Mouse (Mus musculus): ENCODE results near the gene G2e3. TPM values are rescaled to one million over a fixed set of nuclear protein-coding genes. Genes with fewer than 3 reads are reported as not detected.

Gene G2e3
- polyA plus RNA-seq (2017; shearing (Covaris generic)), result 10 to 100 TPM; 11.4 to 26.3 (median 15.4) TPM

DNA sequence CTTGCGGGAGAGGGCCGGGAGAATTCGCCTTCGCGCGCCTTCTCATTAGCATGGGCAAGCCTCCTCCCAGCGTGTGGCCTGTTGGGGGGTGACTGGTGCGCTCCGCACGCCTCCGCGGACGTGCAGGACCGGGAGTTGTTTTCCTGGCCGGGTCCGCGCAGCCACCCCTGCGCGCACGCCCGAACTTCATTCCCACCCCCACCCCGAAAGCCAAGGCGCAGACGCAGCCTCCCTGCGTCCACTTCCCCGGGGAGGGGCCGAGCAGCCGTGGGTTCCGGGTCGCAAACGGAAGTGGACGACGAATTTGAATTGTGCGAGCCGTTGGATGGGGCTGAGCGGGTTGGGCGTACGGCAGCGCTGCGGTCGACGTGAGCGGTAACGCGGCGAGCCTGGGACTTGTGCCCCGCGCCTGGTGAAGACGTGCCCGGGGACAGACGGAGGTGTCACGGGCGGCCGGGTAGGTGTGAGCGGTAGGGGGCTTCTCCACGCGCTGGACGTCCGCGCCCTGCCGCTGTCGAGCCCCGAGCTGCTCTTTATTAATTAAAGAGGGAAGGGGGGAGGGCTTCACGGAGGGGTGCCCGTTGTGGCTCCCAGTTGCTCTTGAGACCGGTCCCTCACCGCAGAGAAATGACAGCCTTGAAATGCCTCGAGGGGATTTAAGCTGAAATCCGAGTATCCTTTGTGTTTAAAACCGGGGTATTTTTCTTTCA, at the start of gene G2e3:
Gene G2e3, plus strand, starts transcription at position 74 of the 710 bp plus-strand sequence.
- ATAC-seq, result peak; percentile 96

GRCm38 (mm10) chr12:51323604-51324003, 24.3 kb upstream of the G2e3 start:
- ATAC-seq, result no peak

GRCm38 (mm10) chr12:51326819-51327218, 21.0 kb upstream of the G2e3 start:
- no peak for ATAC-seq

DNA sequence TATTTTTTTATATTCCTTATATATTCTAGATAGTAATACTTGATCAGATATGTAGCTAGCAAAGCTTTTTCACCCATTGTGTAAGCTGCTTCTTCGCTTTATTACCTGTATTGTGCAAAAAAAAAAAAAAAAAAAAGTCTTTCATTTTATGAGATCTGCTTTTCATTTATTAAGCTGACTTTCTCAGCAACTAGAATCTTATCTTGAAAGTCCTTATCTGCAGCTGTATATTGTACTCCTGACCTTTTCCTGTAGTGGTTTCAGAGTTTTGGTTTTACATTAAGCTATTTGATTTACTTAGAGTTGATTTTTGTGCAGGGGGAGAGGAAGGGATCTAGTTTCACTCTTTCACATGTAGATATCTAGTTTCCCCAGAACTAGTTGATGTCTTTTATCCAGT, 10.8 kb upstream of the G2e3 start:
- no peak for ATAC-seq

DNA sequence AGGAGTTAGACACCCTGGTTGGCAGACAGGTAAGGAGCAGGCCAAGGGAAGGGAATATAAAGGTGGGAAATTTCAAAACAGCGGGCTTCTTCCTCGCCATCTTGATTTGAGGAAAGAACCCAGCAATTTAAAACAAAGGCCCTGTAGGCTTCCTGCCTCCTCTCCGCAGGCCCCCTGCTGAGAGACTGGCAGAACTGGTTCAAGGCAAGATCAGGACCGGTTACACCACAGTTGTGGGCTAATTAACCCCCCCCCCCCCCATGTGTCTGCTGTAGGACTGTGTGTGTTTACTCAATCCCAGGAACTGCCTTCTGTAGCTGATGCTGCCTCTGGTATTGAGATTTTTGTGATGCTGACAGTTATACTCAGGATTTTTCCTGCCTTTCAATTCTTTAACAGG, 1.7 kb upstream of the G2e3 start:
- no peak for ATAC-seq

GRCm38 (mm10) chr12:51348698-51348998, 787 bp downstream of the G2e3 start:
- no peak for ATAC-seq

DNA sequence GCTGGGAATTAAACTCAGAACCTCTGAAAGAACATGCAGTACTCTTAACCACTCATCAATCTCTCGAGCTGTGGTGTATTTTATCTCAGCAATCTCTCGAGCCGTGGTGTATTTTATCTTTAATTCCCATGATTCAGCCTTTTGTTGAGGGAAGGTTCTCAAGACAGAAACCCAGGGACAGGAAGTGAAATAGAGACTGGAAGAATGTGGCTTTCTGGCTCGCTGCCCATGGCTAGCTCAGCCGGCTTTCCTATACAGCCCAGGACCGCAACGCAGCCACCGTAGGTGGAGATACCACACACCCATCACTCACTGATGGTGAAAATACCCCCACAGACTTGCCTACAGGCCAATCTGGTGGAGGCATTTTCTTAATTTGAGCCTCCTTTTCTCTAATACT, 7.4 kb downstream of the G2e3 start:
- no peak for ATAC-seq

- ATAC-seq, result no peak
Measured at GRCm38 (mm10) chr12:51361294-51361693, 13.4 kb downstream of the G2e3 start.

DNA sequence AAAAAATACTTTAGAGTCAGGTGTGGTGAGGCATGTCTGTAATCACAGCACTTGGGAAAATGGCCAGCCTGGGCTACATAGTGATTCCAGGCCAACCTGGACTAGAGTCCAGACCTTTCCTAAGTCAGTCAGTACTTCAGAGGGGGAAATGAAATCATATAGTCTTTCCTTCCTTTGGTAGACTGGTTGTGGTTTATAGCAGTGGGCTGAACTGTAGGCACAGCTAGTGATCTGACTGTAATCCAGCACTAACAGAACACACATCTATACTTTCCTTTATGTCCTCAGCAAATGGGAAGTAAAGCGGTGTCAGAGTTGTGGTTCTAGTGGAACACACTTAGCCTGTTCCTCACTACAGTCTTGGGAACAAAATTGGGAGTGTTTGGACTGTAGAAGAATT, 15.0 kb downstream of the G2e3 start:
- no peak for ATAC-seq

GRCm38 (mm10) chr12:51368504-51368903, 20.6 kb downstream of the G2e3 start:
- no peak for ATAC-seq

DNA sequence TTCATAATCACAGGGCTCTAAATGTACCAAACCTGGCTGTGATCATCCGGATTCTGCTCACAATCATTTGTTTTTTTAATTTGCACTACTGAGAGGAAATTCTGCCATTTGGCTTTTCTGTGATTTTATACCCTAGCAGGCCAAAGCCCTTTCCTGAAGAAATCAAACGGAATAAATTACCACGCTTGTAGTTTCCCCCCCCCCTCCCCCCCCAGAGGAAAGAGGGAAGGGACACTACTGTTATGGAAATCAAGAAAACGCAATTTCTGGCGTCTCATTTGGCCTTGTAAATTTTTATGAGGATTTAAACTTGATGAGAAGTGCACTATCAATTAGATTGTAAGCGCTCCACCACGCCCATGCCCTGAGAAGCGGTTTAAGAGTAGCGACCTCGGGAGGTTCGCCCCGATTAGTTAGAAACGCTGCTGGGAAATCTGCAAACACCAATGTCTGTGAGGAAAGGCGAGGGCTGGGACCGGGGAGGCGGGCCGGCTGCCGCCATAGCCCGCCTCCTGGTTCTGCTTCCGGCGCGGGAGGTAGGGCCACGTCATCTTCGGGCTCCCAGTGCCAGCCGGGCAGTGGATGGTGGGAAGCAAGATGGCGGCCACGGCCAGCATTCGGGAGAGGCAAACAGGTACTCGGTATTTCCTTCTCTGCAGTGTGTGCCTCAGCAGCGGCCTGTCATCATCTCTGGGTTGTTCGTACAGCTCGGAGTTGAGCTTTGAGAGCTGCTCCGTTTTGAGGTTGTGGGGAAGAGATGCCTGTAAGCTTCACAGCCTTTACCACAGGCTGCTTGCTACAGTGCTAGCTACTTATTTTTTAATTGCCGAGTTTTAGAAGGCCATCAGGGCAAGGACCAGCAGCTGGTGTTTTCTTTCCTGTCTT, 29.4 kb downstream of the G2e3 start, which contains the start of gene Scfd1:
Gene Scfd1, plus strand, starts transcription at position 508 of the 885 bp plus-strand sequence.
- ATAC-seq, result peak; percentile 98

- ATAC-seq, result peak; percentile 17
Measured at GRCm38 (mm10) chr12:51377888-51378190, 30.0 kb downstream of the G2e3 start.

DNA sequence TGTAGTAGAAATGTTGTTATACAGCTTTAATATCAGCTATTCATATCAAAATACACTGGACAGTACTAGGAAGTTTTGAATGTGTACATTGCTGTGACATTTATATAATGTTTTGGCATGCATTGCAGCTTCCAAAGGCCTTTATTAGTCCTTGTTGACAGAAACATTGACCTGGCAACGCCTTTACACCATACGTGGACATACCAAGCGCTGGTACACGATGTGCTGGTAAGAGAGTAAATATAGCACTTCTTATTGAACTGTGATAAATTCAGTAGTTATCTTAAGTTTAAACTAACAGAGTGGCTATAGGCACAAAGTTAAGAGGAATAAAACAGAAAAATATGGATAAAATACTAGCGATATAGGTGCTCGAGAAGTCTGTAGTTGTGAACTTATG, 52.0 kb downstream of the G2e3 start:
- ATAC-seq, result no peak

- no peak for ATAC-seq
Measured at GRCm38 (mm10) chr12:51402060-51402698, 54.3 kb downstream of the G2e3 start.

DNA sequence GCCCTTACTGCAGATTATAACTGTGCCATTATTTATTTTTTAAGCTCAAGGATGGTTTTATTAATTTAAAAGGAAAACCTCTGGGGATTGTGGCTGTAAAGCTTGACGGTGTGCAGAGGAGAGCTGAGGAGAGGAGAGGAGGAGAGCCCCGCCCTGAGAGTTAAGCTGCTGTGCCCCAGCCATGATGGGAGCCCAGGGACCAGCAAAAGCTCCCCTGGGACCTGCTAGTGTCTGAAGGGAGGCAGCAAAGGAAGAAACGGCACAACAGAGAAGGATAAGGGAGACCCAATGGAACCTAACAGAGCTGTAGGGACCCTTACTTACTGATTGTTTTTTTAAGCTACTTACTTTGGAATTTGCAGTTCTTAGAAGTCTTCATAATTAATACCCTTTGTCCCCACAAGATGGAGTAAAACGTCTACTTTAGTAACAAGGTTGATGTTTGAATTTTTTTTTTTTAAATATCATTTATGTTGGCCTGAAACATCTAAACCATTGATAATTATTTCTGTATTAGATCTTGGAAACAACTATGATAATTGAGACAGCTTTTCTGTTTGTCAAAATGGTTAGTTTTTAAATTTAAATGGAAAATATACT, 56.2 kb downstream of the G2e3 start:
- no peak for ATAC-seq

- ATAC-seq, result no peak
Measured at GRCm38 (mm10) chr12:51411362-51411761, 63.5 kb downstream of the G2e3 start.

Other genes starting within 250 kb of the G2e3 start
- 10 to 100 TPM; 81.1 to 97.2 (median 81.2) TPM for gene Scfd1, start 29.4 kb downstream of the G2e3 start, polyA plus RNA-seq (2017; shearing (Covaris generic))
- gene Coch, start 245.3 kb downstream of the G2e3 start, polyA plus RNA-seq (2017; shearing (Covaris generic)), result 1 to 10 TPM in 2 of 3 experiments, under 1 TPM in 1; 0.91 to 4.0 (median 1.1) TPM

Measured in inflammation-experienced regulatory T-cells, adult 6 months (primary cell).